Mouse (Mus musculus) heart, adult 2 months (tissue): ENCODE results near the gene Herc6.

Experiments
- CTCF ChIP-seq: fragments of 200-600 bp; IDR thresholded peaks from 2 replicates; pipeline ENCODE4 v1.8.1; 2022; ENCODE audit warnings: antibody characterized with exemption, mild to moderate bottlenecking, moderate library complexity
- EP300 ChIP-seq: fragments of 200-500 bp; IDR thresholded peaks from 2 replicates; pipeline ENCODE4 v1.6.1; 2011; ENCODE audit warnings: low read depth, low read length, control low read depth; ENCODE audit not compliant: insufficient read depth
- POLR2A ChIP-seq: fragments of 200-500 bp; IDR thresholded peaks from 2 replicates; pipeline ENCODE4 v1.6.1; 2011; ENCODE audit warnings: mild to moderate bottlenecking, low read depth, low read length, control low read depth; ENCODE audit not compliant: insufficient read depth

DNA sequence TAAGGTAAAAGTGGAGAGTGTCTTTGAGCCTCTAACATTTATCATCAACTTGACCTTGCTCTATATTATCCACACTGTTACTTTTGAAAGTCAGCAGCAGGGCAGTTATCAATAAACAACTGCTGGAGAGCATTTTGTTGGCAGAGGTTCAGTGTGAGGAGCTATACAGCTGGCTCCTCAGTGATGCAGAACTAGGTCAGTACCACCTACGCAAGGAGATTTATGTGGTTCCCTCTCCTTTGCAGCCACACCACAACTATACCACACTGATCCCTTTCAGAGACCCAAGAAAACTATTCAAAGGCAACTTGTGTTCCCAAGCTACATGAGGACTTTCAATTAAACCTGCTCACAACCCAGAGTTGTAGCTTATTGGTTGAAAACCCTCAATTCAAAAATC is 49.4 kb upstream of the Herc6 start:
- no peak for TF ChIP-seq POLR2A
- no peak for TF ChIP-seq CTCF
- no peak for TF ChIP-seq EP300
